Mouse (Mus musculus): Measurements from ENCODE around the gene Os9. TPM values are rescaled to one million over a fixed set of nuclear protein-coding genes. Genes with fewer than 3 reads are reported as not detected.
A peak's percentile ranks its signal among the peaks of the same experiment; 100 is the strongest.
"Not testable (repeated sequence)": the region's sequence is repeated elsewhere in the genome, so short reads cannot be mapped to it uniquely, and the experiment has no call there.

Os9 gene
- total and polyA plus RNA-seq, 3 experiments: 108 to 147 (median 127) TPM

DNA sequence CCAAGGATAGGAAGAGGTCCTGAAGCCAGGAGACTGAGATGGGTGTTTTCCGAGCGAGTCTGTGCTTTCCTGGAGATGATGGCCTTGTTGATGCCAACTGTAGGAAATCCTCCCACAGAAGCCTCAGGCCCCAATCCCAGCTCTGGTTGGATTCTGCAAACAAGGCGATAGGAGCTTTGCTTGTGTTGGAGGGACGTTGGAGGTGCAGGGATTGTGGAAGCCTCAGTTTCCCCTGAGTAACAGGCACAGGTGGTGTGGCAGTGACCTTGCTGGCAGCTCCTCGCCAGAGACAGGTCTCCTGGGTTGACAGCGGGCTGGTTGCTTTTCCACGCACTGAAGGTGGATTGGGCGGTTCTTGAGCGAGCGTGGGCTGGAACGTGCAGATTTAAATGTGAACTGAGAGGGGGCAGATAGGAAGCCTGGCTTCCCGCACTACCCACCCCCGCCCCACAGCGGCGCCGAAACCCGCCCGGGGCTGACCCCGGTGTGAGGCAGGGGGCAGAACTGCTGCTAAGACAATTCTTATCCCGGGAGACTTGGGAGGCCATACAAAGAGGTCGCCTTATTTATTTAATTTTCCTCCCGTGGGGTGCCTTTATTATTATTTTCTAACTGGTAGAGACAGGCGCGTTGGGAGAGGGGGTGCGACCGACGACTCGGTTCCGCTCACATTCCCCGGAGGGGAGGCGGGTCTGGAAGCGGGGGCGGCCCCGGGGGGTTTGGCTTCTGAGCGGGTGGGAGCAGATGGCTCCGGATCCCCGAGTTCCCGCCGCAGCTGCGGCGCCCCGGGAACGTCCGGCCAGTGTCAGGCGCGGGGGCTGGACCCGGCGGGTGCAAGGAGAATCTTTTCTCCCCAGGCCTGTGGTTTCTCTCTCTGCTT is 39.8 kb downstream of the Os9 start:
- no peak for DNase-seq

DNA sequence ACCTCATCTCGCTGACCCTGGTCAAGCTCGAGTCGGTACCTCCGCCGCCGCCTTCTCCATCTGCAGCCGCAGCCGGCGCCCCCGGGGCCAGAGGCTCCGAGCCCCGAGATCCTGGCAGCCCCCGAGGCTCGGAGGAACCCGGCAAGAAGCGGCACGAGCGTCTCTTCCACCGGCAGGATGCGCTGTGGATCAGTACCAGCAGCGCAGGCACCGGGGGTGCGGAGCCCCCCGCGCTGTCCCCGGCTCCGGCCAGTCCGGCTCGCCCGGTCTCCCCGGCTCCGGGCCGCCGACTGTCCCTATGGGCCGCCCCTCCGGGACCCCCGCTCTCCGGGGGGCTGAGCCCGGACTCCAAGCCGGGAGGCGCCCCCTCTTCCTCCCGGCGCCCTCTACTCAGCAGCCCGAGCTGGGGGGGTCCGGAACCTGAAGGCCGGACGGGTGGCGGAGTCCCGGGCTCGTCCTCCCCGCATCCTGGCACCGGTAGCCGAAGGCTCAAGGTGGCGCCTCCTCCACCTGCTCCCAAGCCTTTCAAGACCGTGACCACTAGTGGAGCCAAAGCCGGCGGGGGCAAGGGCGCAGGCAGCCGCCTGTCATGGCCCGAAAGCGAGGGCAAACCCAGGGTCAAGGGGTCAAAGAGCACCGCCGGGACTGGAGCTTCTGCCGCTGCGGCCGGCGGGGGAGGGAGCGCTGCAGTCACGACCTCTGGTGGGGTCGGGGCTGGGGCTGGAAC is 41.1 kb downstream of the Os9 start:
- no peak for DNase-seq

- DNase-seq: no peak
Measured at GRCm38 (mm10) chr10:127078677-127079575, 42.0 kb downstream of the Os9 start.

- no peak for DNase-seq
Measured at GRCm38 (mm10) chr10:127078001-127078676, 42.8 kb downstream of the Os9 start.

- DNase-seq: no peak
Measured at GRCm38 (mm10) chr10:127077515-127077914, 43.4 kb downstream of the Os9 start.

DNA sequence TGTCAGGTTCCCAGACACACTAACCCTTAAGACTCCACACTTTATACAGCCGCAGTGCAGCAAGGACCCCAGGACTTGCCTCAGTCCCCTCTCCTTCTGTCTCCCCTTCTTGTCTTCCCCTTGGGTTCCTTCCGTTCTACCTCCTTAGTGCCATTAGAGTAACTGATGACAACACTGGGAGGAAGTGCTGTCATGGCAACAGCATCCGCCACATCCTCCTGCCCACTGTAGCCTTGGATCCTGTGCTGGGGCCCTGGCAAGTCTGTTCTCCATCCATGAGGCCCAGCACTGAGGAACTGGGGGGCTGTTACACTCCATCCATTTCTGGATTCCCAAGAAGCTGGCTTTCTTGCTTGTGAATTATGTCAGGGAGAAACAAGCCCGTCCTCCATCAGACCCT is 44.8 kb downstream of the Os9 start:
- no peak for DNase-seq

DNA sequence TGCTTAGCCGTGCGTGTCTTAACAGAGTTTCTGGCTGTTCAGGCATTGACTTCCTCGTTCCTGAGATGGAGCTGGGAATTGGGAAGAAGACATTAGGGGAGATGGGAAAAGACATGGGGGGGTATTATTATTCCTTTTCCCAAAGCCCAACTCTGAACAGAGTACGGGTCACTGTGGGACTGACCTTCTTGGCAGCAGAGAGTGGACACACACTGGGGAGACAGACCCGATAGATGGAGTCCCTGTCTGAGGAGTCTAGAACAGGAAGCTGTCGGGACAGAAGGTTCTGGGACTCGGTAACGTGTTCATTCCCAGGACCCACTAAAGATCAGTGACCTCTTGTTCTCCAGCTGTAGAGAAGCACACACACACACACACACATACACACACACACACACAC is 45.3 kb downstream of the Os9 start:
- DNase-seq: no peak

DNA sequence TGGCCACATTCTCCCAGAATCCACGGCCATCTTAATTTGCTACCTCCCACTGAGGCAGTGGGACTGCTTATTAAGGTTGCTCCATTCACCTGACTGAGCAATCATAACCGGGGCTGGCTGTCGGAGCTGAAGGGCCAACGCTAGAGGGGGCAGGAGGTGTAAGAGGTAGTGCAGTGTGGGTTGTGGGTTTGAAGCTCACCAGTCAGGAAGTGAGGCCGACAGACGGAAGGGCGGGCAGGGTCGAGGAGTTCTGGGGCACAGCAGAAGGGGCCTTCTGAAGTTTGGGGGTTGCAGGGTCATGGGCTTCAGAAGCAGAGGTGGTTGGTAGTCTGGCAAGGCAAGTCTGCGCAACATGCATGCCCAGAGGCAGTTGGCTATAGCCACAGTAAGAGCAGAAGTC is 45.9 kb downstream of the Os9 start, which contains the start of gene Agap2:
Gene Agap2 (plus strand): TSS at position 205 of the 400 bp plus-strand sequence.
- no peak for DNase-seq

DNA sequence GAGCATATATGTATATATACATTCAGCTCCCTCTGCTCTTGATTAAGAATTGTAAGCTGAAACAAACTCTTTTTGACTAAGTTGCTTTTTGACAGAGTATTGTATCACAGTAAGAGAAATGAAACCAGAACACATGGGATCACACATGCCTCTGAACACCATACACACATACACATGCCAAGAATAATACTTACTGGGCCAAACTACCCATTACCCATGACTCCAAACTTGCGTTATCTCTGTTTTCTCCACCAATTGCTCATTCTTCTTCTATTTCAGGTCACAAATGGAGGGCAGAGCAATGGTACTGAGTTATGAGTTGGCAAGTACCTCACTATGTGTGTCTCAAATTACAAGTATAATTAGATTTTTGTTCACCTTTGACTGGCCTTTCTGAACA is 47.0 kb downstream of the Os9 start:
- no peak for DNase-seq

DNA sequence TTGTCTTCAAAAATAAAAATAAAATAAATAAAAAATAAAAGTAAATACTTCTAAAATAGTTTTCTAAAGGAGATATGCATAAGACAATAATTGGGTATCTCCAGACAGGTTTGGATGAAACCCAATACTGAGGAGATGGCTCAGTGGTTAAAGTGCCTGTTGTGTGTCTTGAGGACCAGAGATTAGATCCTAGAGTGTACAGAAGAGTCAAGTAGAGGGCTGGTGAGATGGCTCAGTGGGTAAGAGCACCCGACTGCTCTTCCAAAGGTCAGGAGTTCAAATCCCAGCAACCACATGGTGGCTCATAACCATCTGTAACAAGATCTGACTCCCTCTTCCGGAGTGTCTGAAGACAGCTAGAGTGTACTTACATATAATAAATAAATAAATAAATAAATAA is 48.0 kb downstream of the Os9 start:
- not testable (repeated sequence) for DNase-seq

- not testable (repeated sequence) for DNase-seq
Measured at GRCm38 (mm10) chr10:127072270-127072669, 48.7 kb downstream of the Os9 start.

- no peak for DNase-seq
Measured at GRCm38 (mm10) chr10:127071203-127071602, 49.7 kb downstream of the Os9 start.

GRCm38 (mm10) chr10:127070190-127071121 is 50.5 kb downstream of the Os9 start, which contains the start of gene Tspan31:
Gene Tspan31 (minus strand): TSS chr10:127070264.
- peak; percentile 95 for DNase-seq

DNA sequence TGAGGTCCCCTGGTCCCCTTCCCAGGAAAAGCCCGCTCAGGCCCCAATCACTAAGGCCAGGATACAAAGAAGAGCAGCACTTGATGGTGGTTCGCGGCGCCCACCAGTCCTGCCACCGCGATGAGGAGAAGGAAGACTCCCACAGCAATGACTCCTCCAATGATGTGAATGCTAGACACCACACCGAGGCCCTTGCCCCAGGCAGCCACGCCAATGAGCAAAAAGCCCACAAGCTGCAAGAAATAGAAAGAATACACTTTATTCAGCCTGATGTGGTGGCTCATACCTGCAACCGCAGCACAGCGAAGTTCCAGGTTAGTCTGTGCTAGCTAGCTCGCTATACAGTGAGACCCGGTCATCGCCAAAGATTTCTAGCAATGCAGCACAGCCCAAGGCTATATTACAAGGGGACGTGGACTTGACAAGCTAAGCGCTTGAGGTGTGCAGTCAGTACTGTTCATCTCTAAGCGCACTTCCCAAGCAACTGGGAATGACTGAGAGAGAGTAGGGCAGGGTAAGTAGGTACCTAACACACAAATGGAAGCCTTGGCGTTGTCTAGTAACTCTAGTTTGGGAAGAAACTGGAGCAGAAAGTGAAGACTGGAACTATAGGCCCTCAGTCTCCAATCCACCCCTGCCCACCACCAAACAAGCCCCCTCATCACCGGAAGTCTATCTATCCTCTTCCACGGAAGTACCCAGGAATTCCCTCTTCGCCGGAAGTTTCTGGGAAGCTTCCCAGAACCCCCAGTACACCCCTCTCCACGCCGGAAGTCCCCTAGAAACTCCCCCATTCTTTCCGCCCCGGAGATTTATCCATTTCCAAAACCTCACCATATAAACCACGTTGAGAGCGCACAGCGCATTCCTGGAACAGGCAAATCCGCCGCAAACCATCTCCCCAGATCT is 51.4 kb downstream of the Os9 start:
- peak; percentile 58 for DNase-seq

GRCm38 (mm10) chr10:127068360-127069038 is 52.4 kb downstream of the Os9 start:
- DNase-seq: no peak

GRCm38 (mm10) chr10:127066519-127067018 is 54.4 kb downstream of the Os9 start:
- no peak for DNase-seq

DNA sequence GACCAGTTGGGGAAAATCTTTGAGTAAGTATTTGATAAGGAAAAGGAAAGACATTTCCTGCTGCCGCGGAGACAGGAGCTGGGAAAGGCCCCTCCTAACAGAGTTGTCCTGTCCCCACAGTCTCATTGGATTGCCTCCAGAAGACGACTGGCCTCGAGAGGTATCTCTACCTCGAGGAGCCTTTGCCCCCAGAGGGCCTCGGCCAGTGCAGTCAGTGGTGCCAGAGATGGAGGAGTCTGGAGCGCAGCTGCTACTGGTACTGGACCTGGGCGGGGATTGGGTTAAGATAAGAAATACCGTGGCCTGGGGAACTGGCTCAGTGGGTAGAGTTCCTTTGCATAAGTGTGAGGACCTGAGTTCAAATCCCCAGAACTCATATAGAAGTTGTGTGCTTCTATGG is 55.0 kb downstream of the Os9 start:
- DNase-seq: no peak
